Comparison of ENCODE assay signal across 8 mouse cellular contexts in the genomic region with DNA sequence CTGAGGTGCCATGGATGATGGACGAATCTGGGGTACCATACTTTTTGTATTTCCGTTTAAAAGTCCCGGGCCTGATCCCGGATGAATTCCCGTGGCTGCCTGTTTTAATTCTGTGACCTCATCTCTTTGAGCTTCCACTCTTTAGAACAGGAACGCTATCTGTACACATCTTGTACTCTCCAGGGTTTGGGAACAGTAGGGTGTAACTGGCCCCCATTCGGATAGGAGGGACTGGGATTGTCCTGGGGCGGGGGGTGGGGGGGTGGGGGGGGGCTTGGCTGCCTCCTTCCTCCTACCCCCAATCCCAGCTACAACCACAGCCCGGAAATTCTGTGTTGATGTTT. TPM values are rescaled to one million over a fixed set of nuclear protein-coding genes. Genes with fewer than 3 reads are reported as not detected.
A peak's percentile ranks its signal among the peaks of the same experiment; 100 is the strongest.
DNase-seq lines count a peak whose midpoint lies in the region; ATAC-seq and TF ChIP-seq lines count a peak whose summit lies in the region.

No protein-coding gene starts in this region.

- H3K4me2 ChIP-seq in kidney, postnatal 0 days (ENCODE audit: low read length): peak overlapping the region; percentile 95
- peak overlapping the region; percentile 97 for H3K4me2 ChIP-seq in embryonic facial prominence, embryonic 14.5 days (ENCODE audit: low read depth, low read length)
- peak overlapping the region; percentile 86 for H3K4me2 ChIP-seq in intestine, embryonic 16.5 days (ENCODE audit: low read depth, low read length)
- peak overlapping the region; percentile 97; the same call in 1 of the 2 replicates for H3K4me2 ChIP-seq in midbrain, embryonic 16.5 days (ENCODE audit: low read length)

- H3K4me3 ChIP-seq in kidney, postnatal 0 days (replicated peaks; ENCODE audit: low read depth, low read length): peak overlapping the region; percentile 62
- peak overlapping the region; percentile 60 for H3K4me3 ChIP-seq in embryonic facial prominence, embryonic 14.5 days (ENCODE audit: low read depth, low read length)
- peak overlapping the region; percentile 77 for H3K4me3 ChIP-seq in intestine, embryonic 16.5 days (ENCODE audit: low read length)
- peak overlapping the region; percentile 59; the same call in 1 of the 2 replicates for H3K4me3 ChIP-seq in midbrain, embryonic 16.5 days (ENCODE audit: low read depth, low read length)

- TF ChIP-seq CTCF in kidney, postnatal 0 days (IDR thresholded peaks at IDR 0.05; ENCODE audit: low read depth): no peak

- H3K36me3 ChIP-seq in kidney, postnatal 0 days (ENCODE audit: insufficient read depth, low read length): no peaks in the 10 kb centered on the region
- H3K36me3 ChIP-seq in embryonic facial prominence, embryonic 14.5 days (ENCODE audit: control insufficient read depth, insufficient read depth, low read length): no peaks in the 10 kb centered on the region
- H3K36me3 ChIP-seq in intestine, embryonic 16.5 days (ENCODE audit: control insufficient read depth, insufficient read depth, low read length): no peaks in the 10 kb centered on the region
- no peaks in the 10 kb centered on the region for H3K36me3 ChIP-seq in midbrain, embryonic 16.5 days (ENCODE audit: control insufficient read depth, insufficient read depth, low read length)

- H3K27ac ChIP-seq in kidney, postnatal 0 days: 0 out of 2 replicates have a peak overlapping the region, but pooled peaks have one; percentile 31
- no peak overlapping the region for H3K27ac ChIP-seq in embryonic facial prominence, embryonic 14.5 days (replicated peaks; ENCODE audit: low read depth, low read length)
- peak overlapping the region; percentile 91 for H3K27ac ChIP-seq in intestine, embryonic 16.5 days (ENCODE audit: low read length)
- no peak overlapping the region for H3K27ac ChIP-seq in midbrain, embryonic 16.5 days (ENCODE audit: low read length)

- H3K9me3 ChIP-seq in kidney, postnatal 0 days (replicated peaks; ENCODE audit: low read length): no peaks in the 10 kb centered on the region
- H3K9me3 ChIP-seq in embryonic facial prominence, embryonic 14.5 days (ENCODE audit: control insufficient read depth, low read length): no peaks in the 10 kb centered on the region
- no peaks in the 10 kb centered on the region for H3K9me3 ChIP-seq in intestine, embryonic 16.5 days (ENCODE audit: control insufficient read depth, low read length)
- no peaks in the 10 kb centered on the region for H3K9me3 ChIP-seq in midbrain, embryonic 16.5 days (replicated peaks; ENCODE audit: control insufficient read depth, low read length, poor library complexity, severe bottlenecking)

- no peak for ATAC-seq in kidney, postnatal 0 days (replicated peaks; ENCODE audit: low FRiP score, low read depth)
- no peak for ATAC-seq in embryonic facial prominence, embryonic 14.5 days (ENCODE audit: low read depth)
- ATAC-seq in intestine, embryonic 16.5 days: peak; percentile 34; the same call in 1 of the 2 replicates
- ATAC-seq in midbrain, embryonic 16.5 days: no peak

- no peaks in the 10 kb centered on the region for H3K27me3 ChIP-seq in kidney, postnatal 0 days (ENCODE audit: insufficient read depth, low read length)
- H3K27me3 ChIP-seq in embryonic facial prominence, embryonic 14.5 days (replicated peaks; ENCODE audit: control insufficient read depth, insufficient read depth, low read length): no peaks in the 10 kb centered on the region
- H3K27me3 ChIP-seq in intestine, embryonic 16.5 days (replicated peaks; ENCODE audit: control insufficient read depth, insufficient read depth, low read length): no peaks in the 10 kb centered on the region
- H3K27me3 ChIP-seq in midbrain, embryonic 16.5 days (ENCODE audit: control insufficient read depth, insufficient read depth, low read depth, low read length): peaks cover 4% of the 10 kb centered on the region; the same call in 1 of the 2 replicates

- H3K4me1 ChIP-seq in kidney, postnatal 0 days (replicated peaks; ENCODE audit: insufficient read depth, low read length): peaks cover 40% of the 10 kb centered on the region
- H3K4me1 ChIP-seq in embryonic facial prominence, embryonic 14.5 days (ENCODE audit: control insufficient read depth, insufficient read depth, low read length): peaks cover 25% of the 10 kb centered on the region
- H3K4me1 ChIP-seq in intestine, embryonic 16.5 days (ENCODE audit: control insufficient read depth, insufficient read depth, low read length): peaks cover 57% of the 10 kb centered on the region
- H3K4me1 ChIP-seq in midbrain, embryonic 16.5 days (ENCODE audit: control insufficient read depth, insufficient read depth, low read length): peaks cover 12% of the 10 kb centered on the region

- no peak for DNase-seq in kidney, postnatal 0 days (ENCODE audit: low spot score)
- no peak for DNase-seq in kidney, adult 18-20 months
- no peak for DNase-seq in embryonic facial prominence, embryonic 14.5 days (ENCODE audit: low spot score)
- DNase-seq in retina, postnatal 1 day: no peak
- DNase-seq in spleen, adult 18-20 months: no peak
- DNase-seq in layer of hippocampus, adult 9-10 months (ENCODE audit: low spot score): no peak

- H3K9ac ChIP-seq in kidney, postnatal 0 days (ENCODE audit: low read depth, low read length): no peak overlapping the region
- H3K9ac ChIP-seq in embryonic facial prominence, embryonic 14.5 days (ENCODE audit: low read depth, low read length): peak overlapping the region; percentile 81
- peak overlapping the region; percentile 91 for H3K9ac ChIP-seq in intestine, embryonic 16.5 days (ENCODE audit: low read depth, low read length)
- no peak overlapping the region for H3K9ac ChIP-seq in midbrain, embryonic 16.5 days (ENCODE audit: low read depth, low read length)

- 24% methylated on average over 9 of the region's 9 CpGs for WGBS in kidney, postnatal 0 days
- WGBS in embryonic facial prominence, embryonic 14.5 days: 27% methylated on average over 9 of the region's 9 CpGs
- WGBS in intestine, embryonic 16.5 days: 20% methylated on average over 9 of the region's 9 CpGs
- 33% methylated on average over 9 of the region's 9 CpGs for WGBS in midbrain, embryonic 16.5 days

RNA-seq across cellular contexts. Expression of a gene that starts 1.4 kb away (rescaled TPM):
- 5.5 and 8.8 TPM in 2 replicates for polyA plus RNA-seq in kidney, postnatal 0 days (2015; fragmentation: Nextera tagmentation; extraction: Ambion mirVana)
- polyA plus RNA-seq in embryonic facial prominence, embryonic 14.5 days (2014; fragmentation: Nextera tagmentation; extraction: Ambion mirVana): 11.0 and 12.5 TPM in 2 replicates
- 10.1 and 10.3 TPM in 2 replicates for polyA plus RNA-seq in intestine, embryonic 16.5 days (2015; fragmentation: Nextera tagmentation; extraction: Ambion mirVana)
- 1.6 and 2.8 TPM in 2 replicates for polyA plus RNA-seq in midbrain, embryonic 16.5 days (2015; fragmentation: Nextera tagmentation; extraction: Ambion mirVana)

Comparison
In these comparisons a context has a peak if more than half of its experiments do, and no peak if none do; other contexts are left out.
1. H3K27ac ChIP-seq: peak in kidney, postnatal 0 days (single experiment) and intestine, embryonic 16.5 days (single experiment); none in embryonic facial prominence, embryonic 14.5 days (single experiment) and midbrain, embryonic 16.5 days (single experiment).
2. H3K9ac ChIP-seq: peak in embryonic facial prominence, embryonic 14.5 days (single experiment) and intestine, embryonic 16.5 days (single experiment); none in kidney, postnatal 0 days (single experiment) and midbrain, embryonic 16.5 days (single experiment).
3. Peak in every context shown above with its lines, with median percentiles within 50 percentile points of each other: H3K4me2 ChIP-seq and H3K4me3 ChIP-seq.